Mouse (Mus musculus) thymus, adult 2 months (tissue): Measurements from ENCODE around the gene Dchs1.

Experiments used
- CTCF ChIP-seq: fragments of 200-500 bp; IDR thresholded peaks from 2 replicates; pipeline ENCODE4 v1.5.1; 2012; ENCODE audit warnings: mild to moderate bottlenecking, control low read depth, low read length, moderate library complexity, borderline replicate concordance; ENCODE audit not compliant: control insufficient read depth, poor library complexity, insufficient read depth; ENCODE audit errors: extremely low read depth
- POLR2A ChIP-seq: fragments of 200-500 bp; IDR thresholded peaks from 2 replicates; pipeline ENCODE4 v1.6.1; 2012; ENCODE audit warnings: mild to moderate bottlenecking, low read length, control low read depth, moderate library complexity; ENCODE audit not compliant: control insufficient read depth, poor library complexity, insufficient read depth; ENCODE audit errors: extremely low read depth

DNA sequence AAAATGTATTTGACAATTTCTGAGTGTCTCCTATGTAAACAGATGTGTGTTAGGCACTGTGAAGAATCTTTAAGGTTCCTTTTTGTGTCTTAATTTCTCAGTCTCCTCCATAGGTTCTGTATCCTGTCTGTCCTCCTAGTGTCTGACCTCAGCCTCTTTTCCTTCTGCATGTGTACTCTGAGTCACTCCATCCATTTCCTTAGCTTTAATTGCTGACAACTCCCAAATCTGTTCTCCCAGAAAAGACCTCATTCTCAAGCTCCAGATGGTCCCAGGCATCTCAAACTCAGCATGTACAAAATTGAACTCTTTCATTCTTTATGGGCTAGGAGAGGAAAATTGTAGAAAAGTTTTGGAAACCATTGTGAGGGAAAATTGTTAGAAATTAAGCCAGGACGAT is 15.3 kb upstream of the Dchs1 start:
- TF ChIP-seq CTCF (no peak), POLR2A (no peak)
